Mouse (Mus musculus) Muller cell, postnatal 12 days (primary cell): Measurements from ENCODE around the gene Gli2.

Experiments used
- DNase-seq: peaks from one replicate; pipeline ENCODE4 v3.0.0-alpha.2; 2015; ENCODE audit errors: inconsistent ontology term

Gene Gli2

DNA sequence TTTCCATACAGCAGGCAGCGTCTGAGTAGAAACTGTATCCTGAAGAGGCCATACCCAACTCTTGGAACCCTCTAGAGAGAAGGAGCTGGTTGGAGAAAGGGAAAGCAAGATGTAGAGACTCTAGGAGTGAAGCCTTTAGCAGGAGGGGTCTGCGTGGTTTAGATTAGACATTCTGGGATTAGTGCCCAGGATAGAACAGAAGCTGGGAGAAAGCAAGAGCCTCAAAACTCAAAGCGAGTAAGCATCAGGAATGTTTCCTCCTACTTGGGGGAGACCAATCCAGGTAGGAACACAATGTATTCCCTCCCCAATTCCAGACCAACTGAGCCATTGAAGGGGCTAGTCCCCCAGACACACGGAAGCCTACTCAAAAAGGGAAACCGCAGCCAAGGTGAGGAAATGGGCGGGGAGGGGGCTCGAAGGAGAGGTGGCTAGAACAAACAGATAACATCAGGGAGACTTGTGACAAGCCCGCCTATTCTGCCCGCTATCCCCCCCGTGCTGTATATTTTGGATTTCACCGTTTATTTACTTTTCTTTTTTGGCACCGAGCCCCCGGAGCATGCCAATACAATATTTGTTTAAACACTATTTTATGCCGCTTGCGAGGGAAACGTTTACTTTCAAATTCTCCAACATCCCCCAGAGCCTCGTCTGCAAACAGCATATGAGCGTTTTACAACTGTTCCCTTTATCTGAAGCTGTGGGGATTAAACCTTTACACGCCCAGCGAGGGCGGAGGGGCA is 2.1 kb downstream of the Gli2 start:
- DNase-seq = no peak

DNA sequence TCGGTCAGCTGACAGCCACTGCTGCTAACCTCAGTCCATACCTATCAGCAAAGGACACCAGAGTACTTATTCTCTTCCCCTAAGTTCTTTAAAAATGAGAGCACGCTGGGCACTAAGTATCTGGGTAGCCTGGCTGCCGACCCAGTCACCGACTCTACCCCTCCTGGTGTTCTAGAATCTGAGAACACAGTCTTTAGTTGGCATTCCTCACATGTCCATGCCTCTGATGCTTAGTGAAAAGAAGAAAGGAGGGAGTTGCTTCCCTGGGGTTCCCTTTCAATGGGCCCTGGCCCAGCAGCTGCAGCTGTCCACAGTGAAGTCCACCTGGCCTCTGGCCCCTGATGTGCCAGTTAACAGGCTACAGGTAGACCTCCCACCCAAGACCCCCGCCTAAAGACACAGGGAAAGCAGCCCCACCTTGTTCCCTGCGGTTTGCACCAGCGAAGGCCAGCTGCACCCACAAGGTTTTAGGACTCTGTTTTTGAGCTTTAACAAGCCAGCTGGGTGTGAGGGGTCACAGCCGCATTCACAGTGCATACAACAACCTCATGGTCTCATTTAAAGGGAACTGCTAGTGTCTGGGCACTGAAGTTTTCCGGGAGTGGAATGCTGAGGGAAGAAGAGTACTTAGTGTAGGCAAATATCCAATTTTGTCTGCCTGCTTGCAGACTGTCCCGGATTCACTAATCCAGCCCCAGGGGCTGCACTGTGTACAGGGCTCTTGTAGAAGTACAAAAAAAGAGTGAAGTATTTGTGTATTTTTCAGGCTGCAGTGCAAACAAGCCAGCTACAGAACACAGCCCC is 3.4 kb downstream of the Gli2 start:
- DNase-seq = peak; percentile 46

DNA sequence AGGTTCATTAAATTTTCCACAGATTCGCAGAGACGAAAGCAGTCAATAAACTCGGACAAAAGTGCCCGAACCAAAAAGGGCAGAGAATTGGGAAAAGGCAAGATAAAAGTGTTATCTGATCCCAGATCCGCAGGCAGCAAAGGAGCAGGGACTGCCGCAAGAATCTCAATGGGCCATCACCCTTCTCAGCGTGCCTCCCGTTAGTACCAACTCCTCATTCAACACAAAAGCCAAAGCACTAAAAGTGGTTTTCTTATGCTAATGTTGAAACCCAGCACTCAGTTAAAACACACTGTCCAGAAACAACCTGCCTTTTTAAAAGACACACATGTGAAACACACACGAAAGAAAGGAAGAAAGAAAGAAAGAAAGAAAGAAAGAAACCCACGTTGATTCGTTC is 4.4 kb downstream of the Gli2 start:
- DNase-seq = no peak

DNA sequence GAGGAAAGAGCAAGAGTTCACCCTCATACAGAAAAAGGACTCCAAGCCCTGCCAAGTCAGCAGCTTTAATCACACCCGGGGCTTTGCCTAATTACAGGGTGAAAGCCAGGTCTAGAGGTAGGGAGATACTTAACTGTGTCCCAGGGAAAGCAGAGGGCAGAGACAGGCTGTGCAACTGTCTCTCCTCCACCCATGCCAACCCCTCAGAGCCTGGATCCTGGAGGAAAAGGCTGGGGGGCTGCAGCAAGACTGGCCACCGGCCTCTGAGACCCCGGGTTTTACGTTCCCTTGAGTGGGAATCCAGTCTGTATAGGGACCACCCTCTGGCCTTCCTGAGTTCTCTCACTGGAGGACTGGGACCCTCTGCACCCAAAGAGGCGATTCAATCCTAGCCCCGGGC is 4.9 kb downstream of the Gli2 start:
- no peak for DNase-seq

DNA sequence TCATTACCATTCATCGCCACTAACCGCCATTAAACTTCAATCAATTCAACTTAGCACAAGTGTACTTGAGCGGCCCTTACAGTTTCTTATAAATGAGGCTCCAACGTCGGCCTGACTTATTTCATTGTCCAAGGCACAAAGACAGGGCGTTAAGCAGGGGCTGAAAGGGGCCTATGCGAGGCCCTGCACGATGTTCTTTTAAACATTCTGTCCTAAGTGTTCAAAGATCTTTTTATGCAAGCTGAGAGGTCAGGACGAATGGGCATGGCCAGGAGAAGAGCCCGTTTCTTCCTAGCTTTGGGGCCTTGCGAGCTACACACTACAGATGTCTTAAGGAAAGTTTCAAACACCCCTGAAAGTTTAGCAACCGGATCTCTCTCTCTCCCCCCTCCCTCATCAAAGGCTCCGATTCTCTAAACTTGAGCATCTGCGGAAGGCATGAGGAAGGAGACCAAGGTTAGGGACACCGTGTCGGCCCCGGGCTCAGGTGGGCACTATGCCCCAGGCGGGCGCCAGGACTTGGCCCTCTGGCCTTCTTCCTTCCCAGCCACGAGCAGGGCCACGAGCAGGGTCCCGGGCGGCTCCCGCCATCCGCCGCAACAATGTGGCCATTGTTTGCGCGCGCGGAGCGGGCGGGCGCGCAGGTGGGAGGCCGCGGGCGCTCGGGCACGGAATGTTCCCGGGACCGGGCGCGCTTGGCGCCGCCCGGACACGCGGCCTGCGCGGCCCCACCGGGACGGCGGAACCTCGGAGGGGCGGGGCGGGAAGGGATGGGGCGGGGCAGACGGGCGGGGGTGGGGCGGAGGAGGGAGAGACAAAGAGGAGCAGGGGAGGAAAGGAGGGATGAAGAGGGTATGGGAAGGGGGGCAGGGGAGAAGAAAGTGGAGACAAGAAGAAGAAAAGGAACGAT is 5.7 kb downstream of the Gli2 start:
- DNase-seq = peak; percentile 67

DNA sequence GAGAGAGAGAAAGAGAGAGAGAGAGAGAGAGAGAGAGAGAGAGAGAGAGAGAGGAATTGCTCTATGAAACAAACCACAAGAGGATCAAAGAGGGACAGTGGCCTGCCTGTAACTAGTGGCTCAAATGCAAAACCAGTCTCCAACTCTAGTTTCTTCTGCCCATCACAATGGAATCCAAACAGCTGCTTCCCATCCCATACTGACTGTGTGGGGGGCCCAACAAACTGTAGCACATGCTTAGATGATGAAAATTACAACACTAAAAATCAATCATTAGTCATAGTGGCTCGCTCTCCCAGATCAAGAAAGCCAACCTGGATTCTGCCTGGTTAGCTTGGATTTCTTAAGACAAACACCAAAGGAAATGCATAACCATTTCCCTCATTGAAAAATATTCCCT is 15.0 kb downstream of the Gli2 start:
- DNase-seq = no peak

DNA sequence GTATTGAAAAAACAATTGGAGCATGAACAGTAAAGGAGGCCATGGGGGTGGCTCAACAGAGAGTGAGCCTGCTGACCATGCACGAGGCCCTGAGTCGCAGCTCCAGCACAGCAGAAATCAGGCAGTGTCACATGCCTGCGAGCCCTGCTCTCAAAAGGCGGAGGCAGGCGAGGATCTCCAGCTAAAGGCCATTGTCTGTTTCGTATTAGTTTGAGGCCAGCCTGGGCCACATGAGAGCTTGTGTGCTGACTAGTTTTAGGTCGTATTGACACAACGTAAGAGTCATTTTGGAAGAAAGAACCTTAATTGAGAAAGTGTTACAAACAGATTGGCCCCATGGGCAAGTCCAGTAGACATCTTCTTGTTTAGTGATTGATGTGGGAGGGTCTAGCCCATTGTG is 17.5 kb downstream of the Gli2 start:
- no peak for DNase-seq

DNA sequence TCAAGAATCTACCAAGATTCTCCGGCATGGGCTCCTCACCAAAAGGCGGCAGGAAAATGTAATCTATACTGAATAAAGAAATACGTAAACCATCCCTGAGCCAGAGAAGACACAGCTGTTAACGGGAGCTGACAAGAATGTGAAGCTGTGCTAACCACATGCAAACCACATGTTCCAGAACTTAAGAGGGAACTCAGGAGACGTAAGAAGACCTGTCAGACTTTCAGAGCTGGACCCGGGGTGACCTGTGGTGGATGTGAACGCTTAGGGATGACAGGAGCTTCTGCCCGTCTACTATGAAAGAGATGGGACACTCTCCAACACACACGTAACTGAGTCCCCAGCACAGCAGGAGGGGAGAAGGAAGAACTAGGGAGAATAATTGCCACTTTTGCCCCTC is 18.1 kb downstream of the Gli2 start:
- no peak for DNase-seq

DNA sequence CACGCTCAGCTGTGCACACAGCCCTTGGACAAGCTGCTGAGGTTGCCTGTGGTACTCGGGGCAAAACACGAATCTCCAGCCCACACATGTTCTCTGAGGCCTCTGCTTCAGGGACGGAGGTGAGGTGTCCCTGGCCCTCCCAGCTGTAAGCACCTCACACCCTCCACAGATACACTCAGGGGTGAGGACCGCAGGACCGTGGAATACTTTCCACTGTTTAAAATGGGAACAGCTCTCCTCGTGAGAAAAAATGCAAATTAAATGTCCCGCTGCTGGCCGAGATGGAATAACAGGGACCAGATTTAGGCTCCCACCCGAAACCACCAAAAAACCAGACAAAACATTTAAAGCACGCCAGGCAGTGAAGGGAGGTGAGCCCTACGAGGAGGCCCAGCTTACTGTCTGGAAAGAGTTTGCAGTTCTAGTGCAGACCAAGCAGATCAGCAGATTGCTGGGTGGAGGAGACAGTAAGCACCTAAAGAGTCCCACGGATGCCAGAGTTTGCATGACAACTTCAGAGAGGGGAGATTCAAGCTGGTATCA is 19.2 kb downstream of the Gli2 start:
- DNase-seq = no peak

DNA sequence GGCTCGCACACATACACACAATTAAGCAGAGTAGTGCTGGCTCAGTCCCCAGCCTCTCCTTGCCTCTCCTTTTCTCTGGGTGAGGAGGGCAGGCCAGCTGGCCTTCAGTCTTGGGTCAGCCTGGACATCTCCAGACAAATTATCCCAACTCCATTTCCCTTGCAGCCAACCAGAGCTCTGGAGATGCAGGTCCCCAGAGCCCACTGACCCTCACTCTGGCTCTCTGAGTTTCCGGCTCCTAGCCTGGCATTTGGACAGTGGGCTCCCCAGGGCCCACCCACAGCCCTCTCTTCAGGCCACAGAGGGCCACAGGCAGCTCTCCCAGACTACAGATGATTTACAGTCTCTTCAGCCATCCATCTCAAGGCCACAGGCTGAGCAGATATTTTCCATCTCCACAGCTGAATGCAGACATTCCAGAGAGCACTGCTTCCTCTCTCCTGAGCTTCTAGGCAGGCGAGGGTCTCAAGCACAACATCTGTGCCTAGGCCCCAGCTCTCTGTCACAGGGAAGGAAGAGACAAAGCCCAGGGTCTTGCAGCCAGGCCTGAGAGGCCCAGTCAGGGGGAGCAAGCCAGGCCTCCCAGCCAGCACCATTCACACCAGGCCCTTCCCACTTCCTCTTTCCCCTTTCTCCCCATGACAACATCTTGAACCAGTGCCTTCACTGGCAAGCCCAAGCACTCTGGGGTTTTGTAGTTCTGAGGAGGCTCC is 19.8 kb downstream of the Gli2 start:
- peak; percentile 77 for DNase-seq

DNA sequence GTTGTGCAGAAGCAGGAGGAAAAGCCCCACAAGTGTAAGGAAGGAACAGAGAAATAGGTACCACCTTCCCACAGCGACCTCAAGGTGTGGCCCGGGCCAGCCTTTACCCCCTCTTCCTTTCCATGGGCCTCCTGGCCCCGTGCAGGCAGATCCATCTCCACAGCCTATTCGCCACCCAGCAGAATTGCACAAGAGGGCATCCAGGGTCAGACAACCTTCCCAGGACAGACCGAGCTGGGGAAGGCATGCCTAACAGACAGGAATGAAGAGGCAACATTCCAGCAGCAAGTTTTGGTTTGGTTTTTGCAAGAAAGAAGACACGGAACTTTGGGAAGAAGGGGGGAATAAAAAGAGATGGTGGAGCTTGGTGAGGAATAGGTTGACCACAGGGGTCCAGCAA is 22.2 kb downstream of the Gli2 start:
- no peak for DNase-seq

DNA sequence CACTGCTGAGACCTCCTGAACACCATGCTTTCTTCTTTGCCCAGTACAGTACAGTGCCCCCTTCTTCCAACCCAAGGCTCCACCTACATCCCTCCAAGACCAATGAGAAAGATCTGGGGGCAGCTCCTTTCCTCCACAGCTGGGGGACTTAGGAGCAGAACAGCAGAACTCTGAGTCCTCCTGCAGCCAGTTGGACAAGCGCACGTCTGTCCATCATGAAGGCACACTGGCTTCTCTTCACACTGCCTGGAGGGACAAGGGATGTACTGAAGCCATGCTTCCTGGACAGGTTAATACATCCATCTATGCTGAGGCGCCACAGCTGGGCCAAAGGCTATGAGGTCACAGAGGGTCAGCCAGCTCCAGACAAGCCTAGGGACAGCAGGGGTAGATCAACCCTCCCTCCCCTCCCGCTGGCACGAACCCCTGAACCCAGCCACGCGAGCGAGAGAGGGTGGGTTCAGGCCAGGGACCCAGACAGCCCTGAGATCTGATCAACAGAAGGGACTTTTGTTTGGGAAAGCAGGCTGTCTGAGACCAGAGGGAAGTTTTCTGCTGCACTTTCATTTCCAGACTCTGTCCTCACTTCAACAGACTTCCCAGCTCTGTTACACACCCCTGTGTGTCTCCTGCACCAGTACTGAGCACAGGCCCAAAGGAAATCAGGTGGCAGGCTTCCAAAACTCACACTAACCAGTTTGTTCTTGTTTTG is 27.6 kb downstream of the Gli2 start:
- DNase-seq = no peak

DNA sequence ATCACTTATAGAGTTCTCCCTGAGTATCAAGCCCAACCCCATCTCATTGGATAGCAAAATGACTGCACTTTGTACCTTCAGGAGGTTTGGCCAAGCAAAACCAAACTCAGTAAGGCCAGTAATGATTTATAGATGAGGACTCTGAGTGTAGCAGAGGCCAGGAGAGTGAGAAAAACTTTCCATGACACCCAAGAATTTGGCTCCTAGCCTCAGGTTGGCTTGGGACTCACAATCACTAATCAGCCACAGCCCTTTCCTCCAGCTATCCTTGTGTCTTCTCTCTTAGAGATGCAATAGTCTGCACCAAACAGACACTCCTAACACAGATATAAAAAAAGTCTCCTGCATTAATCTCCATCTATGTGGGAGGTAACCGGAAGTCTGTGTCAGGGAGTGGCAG is 31.1 kb downstream of the Gli2 start:
- DNase-seq = peak; percentile 54

DNA sequence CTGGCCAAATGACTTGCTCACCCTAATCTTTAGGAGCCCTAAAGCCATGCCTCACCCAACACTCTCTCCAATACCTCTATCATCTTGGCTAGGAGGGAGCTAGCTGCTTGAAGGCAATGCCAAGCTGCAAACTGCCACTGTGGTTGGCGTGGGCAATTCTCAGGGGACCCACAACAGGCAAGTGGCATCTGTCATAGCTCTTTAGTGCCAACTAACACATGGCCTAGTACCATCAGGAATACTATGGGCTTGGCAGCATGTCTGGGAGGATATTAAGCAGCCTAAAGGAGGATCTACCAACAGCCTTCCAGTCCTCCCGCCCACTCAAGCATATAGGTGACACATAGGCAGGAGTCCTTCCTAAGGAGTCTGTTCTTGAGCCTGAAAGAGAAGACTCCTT is 33.3 kb downstream of the Gli2 start:
- DNase-seq = no peak

DNA sequence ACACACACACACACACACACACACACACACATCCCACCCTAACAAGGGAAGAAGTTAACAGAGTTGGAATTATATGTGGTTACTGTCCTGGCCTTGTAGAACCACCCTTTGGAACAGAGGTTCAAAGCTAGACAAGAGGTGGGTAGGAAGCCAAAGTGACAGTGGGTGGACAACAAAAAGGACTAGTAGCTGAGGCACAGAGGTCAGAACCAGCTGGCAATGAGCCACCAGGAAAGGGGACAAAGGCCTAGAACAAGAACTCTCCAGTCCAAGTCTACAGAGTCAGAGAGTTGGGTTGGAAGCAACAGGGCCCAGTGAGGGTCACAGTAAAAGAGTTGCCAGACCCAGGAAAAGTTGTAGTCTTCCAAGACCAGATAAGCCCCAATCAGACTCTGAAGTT is 34.4 kb downstream of the Gli2 start:
- DNase-seq = no peak

DNA sequence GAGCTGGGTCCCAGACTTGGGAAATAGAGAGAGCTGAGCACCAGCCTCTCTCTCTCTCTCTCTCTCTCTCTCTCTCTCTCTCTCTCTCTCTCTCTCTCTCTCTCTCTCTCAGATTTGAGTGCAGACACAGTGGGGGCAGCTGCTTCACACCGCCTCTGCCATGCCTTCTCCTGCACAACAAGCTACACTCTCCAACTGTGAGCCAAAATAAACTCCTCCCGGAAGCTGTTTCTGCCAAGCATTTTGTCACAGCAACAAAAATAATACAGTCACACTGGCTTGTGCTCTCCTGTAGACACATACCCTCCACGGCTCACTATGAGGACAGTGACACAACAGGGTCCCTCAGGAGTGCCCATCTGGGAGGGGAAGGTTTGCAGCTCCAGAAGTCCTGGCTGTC is 36.6 kb downstream of the Gli2 start:
- no peak for DNase-seq

DNA sequence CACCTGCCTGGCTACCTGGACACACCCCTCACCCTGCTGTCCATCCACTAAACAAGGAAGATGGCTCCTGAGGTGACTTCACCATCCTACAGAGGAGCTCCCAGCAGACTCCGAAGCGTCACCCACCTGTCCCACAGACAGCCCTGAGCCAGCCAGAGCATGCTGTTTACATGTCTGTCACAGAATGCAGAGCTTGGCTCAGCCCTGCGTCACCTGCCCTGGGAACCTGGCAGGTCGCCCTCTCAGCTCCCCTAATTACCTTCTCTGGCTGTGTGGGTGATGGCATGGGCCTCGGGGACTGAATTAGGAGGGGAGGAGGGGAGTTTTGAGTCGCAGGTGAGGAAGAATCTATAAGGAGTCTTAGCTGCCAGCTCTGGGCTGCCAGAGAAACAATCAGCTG is 38.3 kb downstream of the Gli2 start:
- DNase-seq = no peak

DNA sequence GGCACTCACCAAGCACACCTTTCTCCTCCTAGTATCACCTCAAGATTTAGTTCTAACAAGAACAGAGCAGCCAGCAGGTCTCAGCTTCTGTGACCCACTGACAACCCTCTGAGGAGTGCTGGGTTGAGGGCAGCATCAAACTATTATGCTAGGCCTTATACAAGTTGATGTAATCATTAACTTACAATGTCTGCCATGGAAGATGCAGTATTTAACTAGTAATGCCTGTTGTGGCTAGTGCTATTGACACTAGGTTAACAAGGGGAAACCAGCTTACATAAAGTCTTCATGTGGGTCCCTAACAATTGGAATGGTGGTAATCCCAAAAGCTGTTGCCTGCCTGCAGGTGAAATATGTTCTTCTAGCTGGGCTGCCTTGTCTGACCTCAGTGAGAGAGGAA is 44.5 kb downstream of the Gli2 start:
- DNase-seq = no peak

DNA sequence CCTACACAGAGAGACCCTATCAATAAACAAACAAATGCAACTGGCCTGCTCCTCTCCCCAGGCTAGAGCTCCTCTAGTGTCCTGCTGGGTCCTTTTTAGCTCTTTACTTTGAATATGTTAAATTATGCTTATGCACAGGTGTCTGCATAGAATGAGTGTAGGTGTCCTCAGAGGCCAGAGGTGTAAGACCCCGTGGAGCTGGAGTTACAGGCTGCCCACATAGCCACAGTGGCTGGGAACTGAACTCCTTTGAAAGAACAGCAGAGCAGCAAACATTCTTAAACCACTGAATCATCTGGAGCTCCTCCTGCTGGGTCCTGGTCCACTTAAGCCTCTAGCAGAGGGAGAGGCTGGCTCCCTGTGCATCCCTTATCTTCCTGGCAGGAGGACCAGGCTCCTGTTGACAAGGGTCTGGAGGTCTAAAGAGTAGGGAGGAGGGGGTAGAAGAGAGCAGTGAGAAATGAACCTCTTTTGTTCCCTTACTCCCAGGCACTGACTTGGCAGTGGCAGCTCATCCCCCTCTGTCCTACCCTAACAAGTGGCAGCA is 49.5 kb downstream of the Gli2 start:
- DNase-seq = peak; percentile 73

DNA sequence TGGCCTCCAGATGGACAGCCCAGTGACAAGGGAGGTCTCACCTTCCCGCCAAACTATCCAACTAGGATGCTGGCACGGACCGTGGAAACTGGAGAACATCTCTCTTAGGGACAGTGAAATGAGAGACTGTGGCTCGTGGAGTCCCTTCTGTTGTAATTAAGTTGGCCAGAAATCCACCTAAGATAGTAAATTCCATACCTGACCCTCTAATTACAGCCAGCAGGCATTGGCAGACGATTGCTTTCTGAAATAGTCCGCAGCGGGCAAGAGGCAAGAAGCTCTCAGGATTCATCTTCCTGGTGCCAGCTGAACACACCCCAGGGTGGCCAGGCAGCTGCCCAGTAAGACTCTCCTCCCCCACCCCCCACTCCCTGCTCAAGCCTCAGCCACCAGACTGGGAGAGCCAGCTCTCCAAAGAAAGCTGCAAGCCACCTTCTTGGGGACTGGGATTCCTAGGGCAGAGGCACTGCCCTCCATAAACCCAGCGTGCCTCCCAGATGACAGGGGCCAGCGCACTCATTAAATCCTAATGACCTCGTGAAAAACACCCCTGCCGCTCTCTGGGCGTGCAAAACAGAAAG is 51.9 kb downstream of the Gli2 start:
- peak; percentile 64 for DNase-seq
